Comparison of ENCODE assay signal across 21 mouse cellular contexts in genomic region chr9:69234526-69234925, GRCm38 (mm10).
DNase-seq lines count a peak whose midpoint lies in the region; ATAC-seq and TF ChIP-seq lines count a peak whose summit lies in the region.
"Had no signal": no experiment of that assay in that cellular context is flagged by ENCODE, and none has a peak within 500 bp of the region (broad histone marks: within the 10 kb centered on the region; RNA-seq: fewer than 3 reads in every experiment).

No protein-coding gene starts in this region.

- H3K27ac ChIP-seq in forebrain, embryonic 12.5 days: peak overlapping the region; percentile 50; the same call in 1 of the 2 replicates
- no peak overlapping the region for H3K27ac ChIP-seq in forebrain, postnatal 0 days (ENCODE audit: low read depth, low read length)
- H3K27ac ChIP-seq in heart, embryonic 13.5 days (replicated peaks): peak overlapping the region; percentile 6; the same call in 1 of the 2 replicates
- peak overlapping the region; percentile 69 for H3K27ac ChIP-seq in layer of hippocampus, adult 2 months
- no peak overlapping the region for H3K27ac ChIP-seq in midbrain, embryonic 13.5 days
- H3K27ac ChIP-seq: embryonic facial prominence, embryonic 10.5 days; heart, adult 2 months; limb, embryonic 15.5 days had no signal

- no peak for ATAC-seq in forebrain, embryonic 12.5 days (ENCODE audit: low FRiP score)
- ATAC-seq in forebrain, postnatal 0 days: no peak
- ATAC-seq in heart, embryonic 13.5 days (ENCODE audit: extremely low read depth, insufficient number of reproducible peaks, low FRiP score, low TSS enrichment): no peak
- 0 out of 2 replicates have a peak, but pooled peaks have one; percentile 53 for ATAC-seq in midbrain, embryonic 13.5 days
- ATAC-seq: lung, postnatal 0 days had no signal

- no peak overlapping the region for H3K4me2 ChIP-seq in forebrain, embryonic 12.5 days
- no peak overlapping the region for H3K4me2 ChIP-seq in forebrain, postnatal 0 days (ENCODE audit: low read depth)
- H3K4me2 ChIP-seq in heart, embryonic 13.5 days: no peak overlapping the region
- H3K4me2 ChIP-seq in midbrain, embryonic 13.5 days (replicated peaks): no peak overlapping the region
- H3K4me2 ChIP-seq: limb, embryonic 15.5 days had no signal

- no peak for DNase-seq in forebrain, postnatal 0 days
- DNase-seq in heart, adult 8-10 months (ENCODE audit: low spot score): no peak
- no peak for DNase-seq in layer of hippocampus, adult 2 months (ENCODE audit: low spot score in 2 of 2)
- DNase-seq in layer of hippocampus, adult 9-10 months (ENCODE audit: low spot score): no peak
- no peak for DNase-seq in kidney, adult 18-20 months
- DNase-seq: adrenal gland, postnatal 36 days; cerebellum, adult 18-20 months; cerebellum, postnatal 25 days; gastrocnemius, postnatal 10 days; heart, adult 2 months; kidney, adult 8-10 months; kidney, postnatal 14 days; retina, postnatal 1 day; thymus, adult 2 months had no signal

- H3K9me3 ChIP-seq in forebrain, embryonic 12.5 days: no peaks in the 10 kb centered on the region
- no peaks in the 10 kb centered on the region for H3K9me3 ChIP-seq in forebrain, postnatal 0 days (ENCODE audit: low read length)
- no peaks in the 10 kb centered on the region for H3K9me3 ChIP-seq in heart, embryonic 13.5 days
- H3K9me3 ChIP-seq in midbrain, embryonic 13.5 days: no peaks in the 10 kb centered on the region
- H3K9me3 ChIP-seq: limb, embryonic 15.5 days had no signal

- peaks cover 12% of the 10 kb centered on the region for H3K4me1 ChIP-seq in forebrain, embryonic 12.5 days
- H3K4me1 ChIP-seq in forebrain, postnatal 0 days (ENCODE audit: insufficient read depth): no peaks in the 10 kb centered on the region
- H3K4me1 ChIP-seq in heart, embryonic 13.5 days: peaks cover 38% of the 10 kb centered on the region
- H3K4me1 ChIP-seq in midbrain, embryonic 13.5 days (replicated peaks): peaks cover 11% of the 10 kb centered on the region

- no peaks in the 10 kb centered on the region for H3K27me3 ChIP-seq in forebrain, embryonic 12.5 days
- no peaks in the 10 kb centered on the region for H3K27me3 ChIP-seq in forebrain, postnatal 0 days (ENCODE audit: insufficient read depth, low read length)
- H3K27me3 ChIP-seq in heart, embryonic 13.5 days (replicated peaks): no peaks in the 10 kb centered on the region
- no peaks in the 10 kb centered on the region for H3K27me3 ChIP-seq in midbrain, embryonic 13.5 days
- H3K27me3 ChIP-seq: limb, embryonic 15.5 days had no signal

- H3K4me3 ChIP-seq in forebrain, embryonic 12.5 days (replicated peaks): no peak overlapping the region
- H3K4me3 ChIP-seq in forebrain, postnatal 0 days (ENCODE audit: low read depth, low read length): no peak overlapping the region
- H3K4me3 ChIP-seq in heart, embryonic 13.5 days: no peak overlapping the region
- no peak overlapping the region for H3K4me3 ChIP-seq in layer of hippocampus, adult 2 months
- no peak overlapping the region for H3K4me3 ChIP-seq in midbrain, embryonic 13.5 days (replicated peaks)
- H3K4me3 ChIP-seq: embryonic facial prominence, embryonic 10.5 days; heart, adult 2 months; limb, embryonic 15.5 days had no signal

- H3K36me3 ChIP-seq in forebrain, embryonic 12.5 days (replicated peaks): no peaks in the 10 kb centered on the region
- no peaks in the 10 kb centered on the region for H3K36me3 ChIP-seq in forebrain, postnatal 0 days (ENCODE audit: insufficient read depth)
- no peaks in the 10 kb centered on the region for H3K36me3 ChIP-seq in heart, embryonic 13.5 days
- no peaks in the 10 kb centered on the region for H3K36me3 ChIP-seq in midbrain, embryonic 13.5 days
- H3K36me3 ChIP-seq: embryonic facial prominence, embryonic 10.5 days; G1E; limb, embryonic 15.5 days had no signal

- H3K9ac ChIP-seq in forebrain, embryonic 12.5 days: no peak overlapping the region
- H3K9ac ChIP-seq in forebrain, postnatal 0 days: no peak overlapping the region
- H3K9ac ChIP-seq in heart, embryonic 13.5 days: no peak overlapping the region
- no peak overlapping the region for H3K9ac ChIP-seq in midbrain, embryonic 13.5 days (replicated peaks)
- H3K9ac ChIP-seq: limb, embryonic 15.5 days had no signal

- 9% methylated on average over 7 of the region's 7 CpGs for WGBS in forebrain, embryonic 12.5 days
- 14% methylated on average over 7 of the region's 7 CpGs for WGBS in forebrain, postnatal 0 days
- 21% methylated on average over 7 of the region's 7 CpGs for WGBS in heart, embryonic 13.5 days
- WGBS in midbrain, embryonic 13.5 days: 8% methylated on average over 7 of the region's 7 CpGs

- TF ChIP-seq CTCF in forebrain, postnatal 0 days (IDR thresholded peaks at IDR 0.05; ENCODE audit: low read depth): no peak
- TF ChIP-seq CTCF in layer of hippocampus, adult 2 months (conservative IDR thresholded peaks at IDR 0.05): no peak

Comparison
In these comparisons a context has a peak if more than half of its experiments do, and no peak if none do; other contexts are left out.
1. H3K27ac ChIP-seq: peak in forebrain, embryonic 12.5 days (single experiment), heart, embryonic 13.5 days (single experiment) and layer of hippocampus, adult 2 months (single experiment); none in forebrain, postnatal 0 days (single experiment) and midbrain, embryonic 13.5 days (single experiment).